Mouse (Mus musculus) layer of hippocampus, adult 8-10 months (tissue): Measurements from ENCODE around the gene B2m. TPM values are rescaled to one million over a fixed set of nuclear protein-coding genes. Genes with fewer than 3 reads are reported as not detected.

Source experiments
- DNase-seq, 2 experiments: peaks; one replicate each; pipeline ENCODE4 v3.0.0; 2022; ENCODE audit warnings: low spot score in 2 of 2
- total RNA-seq, 4 experiments: library from RNA; stranded (reverse); gene quantifications; 2 replicates each; pipeline ENCODE4 v1.2.4; 2022

The B2m gene
- total RNA-seq, 4 experiments from 2014 or later, result 103 to 516 (median 252) TPM

- no peak for DNase-seq
Observed at GRCm38 (mm10) chr2:122149716-122150115, 2.2 kb downstream of the B2m start.

- DNase-seq, result no peak
Observed at GRCm38 (mm10) chr2:122151221-122151620, 3.7 kb downstream of the B2m start.

DNA sequence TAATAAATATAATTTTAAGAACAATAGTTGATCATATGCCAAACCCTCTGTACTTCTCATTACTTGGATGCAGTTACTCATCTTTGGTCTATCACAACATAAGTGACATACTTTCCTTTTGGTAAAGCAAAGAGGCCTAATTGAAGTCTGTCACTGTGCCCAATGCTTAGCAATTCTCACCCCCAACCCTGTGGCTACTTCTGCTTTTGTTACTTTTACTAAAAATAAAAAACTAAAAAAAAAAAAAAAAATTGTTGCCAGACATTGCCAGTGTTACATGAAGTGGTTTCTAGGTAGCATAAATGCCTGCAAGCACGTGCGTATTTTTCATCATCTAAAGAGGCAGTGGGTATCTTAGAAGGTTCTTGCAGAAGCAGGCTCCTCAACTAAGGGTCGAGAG lies 5.4 kb downstream of the B2m start:
- no peak for DNase-seq

DNA sequence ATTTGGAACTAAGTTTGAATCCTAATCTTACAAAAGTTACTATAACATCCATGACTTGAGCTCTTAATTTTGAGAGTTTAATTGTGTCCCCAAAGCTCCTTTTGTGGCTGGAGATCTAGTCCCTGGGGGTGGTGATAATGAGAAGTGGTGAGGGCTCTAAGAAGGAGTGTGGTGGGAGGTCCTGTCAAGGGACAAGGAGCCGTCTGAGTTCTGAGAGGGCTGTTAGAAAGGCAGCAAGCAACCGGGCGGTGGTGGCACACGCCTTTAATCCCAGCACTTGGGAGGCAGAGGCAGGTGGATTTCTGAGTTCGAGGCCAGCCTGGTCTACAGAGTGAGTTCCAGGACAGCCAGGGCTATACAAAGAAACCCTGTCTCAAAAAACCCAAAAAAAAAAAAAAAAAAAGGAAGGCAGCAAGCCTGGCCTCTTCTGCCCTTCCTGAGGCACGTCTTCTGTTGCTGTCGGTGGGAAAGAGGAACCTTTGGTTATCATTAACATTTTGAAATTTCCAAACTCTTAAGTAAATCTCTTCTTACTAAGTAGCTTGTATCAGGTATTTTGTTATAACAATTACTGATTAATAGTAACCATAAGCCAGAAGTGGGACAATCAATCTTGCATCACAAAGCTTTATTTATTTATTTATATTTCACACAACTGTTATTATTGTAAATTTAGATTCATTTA lies 6.3 kb downstream of the B2m start:
- no peak for DNase-seq

DNA sequence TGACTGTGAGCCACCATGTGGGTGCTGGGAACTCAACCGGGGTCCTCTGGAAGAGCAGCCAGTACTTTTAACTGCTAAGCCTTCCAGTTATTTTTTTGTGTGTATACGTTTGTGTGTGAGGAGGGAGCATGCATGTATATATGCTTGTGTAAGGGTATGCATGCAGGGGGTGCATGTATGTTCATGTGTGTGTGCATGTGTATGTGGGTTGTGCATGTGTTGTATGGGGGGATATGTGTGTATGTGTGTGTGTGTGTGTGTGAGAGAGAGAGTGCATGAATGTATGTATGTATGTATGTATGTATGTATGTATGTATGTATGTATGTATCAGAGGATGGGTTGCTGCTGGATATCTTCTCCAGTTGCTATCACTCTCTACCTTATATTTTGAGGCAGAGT lies 7.0 kb downstream of the B2m start:
- no peak for DNase-seq

GRCm38 (mm10) chr2:122155292-122155691 lies 7.8 kb downstream of the B2m start:
- no peak for DNase-seq

- no peak for DNase-seq
Observed at GRCm38 (mm10) chr2:122156051-122156700, 8.7 kb downstream of the B2m start.

- no peak for DNase-seq
Observed at GRCm38 (mm10) chr2:122157561-122157960, 10.1 kb downstream of the B2m start.

- no peak for DNase-seq
Observed at GRCm38 (mm10) chr2:122158362-122158802, 10.9 kb downstream of the B2m start.

DNA sequence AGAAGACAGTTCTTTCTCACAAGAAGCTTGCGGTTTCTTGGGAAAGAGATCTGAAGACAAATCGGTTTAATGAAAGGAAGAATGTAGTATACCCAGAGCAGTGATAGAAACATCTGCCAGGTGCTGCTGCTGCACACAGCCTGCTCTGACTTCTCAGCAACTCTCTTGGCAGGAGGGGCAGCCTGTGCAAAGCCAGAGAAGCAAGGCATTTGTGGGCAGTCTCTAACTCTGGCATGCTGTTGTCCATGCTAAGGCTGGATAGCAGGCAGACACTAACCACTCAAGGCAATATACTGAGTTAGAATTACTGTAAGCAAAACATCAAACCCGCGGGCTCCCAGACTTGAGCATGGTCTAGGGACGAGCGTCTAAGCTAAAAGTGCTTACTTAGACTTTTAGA lies 12.2 kb downstream of the B2m start:
- no peak for DNase-seq

DNA sequence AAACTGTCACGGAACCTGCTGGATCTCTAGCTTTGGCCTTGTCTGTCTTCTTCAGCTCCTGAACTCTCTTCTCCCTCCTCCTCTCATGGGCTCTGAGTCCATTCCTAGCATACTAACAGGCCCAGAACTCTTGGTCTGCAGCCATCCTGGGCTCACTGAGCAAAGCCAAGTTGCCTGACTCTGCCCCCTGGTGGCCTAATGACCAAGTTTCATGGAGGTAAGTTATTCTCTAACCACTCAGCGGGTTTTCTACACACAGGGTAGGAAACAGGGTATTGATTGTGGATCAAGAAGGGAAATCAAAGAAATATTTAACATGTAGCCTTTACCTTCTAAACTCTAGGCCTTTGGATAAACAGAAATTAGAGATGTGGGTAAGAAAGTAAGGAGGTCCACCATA lies 13.2 kb downstream of the B2m start, which contains the start of gene Trim69:
Gene Trim69 (plus strand): TSS at position 21 of the 400 bp plus-strand sequence.
- peak; percentile 61 to 80 for DNase-seq

GRCm38 (mm10) chr2:122161542-122161941 lies 14.1 kb downstream of the B2m start:
- DNase-seq, result no peak

GRCm38 (mm10) chr2:122162529-122162928 lies 15.0 kb downstream of the B2m start:
- no peak for DNase-seq

DNA sequence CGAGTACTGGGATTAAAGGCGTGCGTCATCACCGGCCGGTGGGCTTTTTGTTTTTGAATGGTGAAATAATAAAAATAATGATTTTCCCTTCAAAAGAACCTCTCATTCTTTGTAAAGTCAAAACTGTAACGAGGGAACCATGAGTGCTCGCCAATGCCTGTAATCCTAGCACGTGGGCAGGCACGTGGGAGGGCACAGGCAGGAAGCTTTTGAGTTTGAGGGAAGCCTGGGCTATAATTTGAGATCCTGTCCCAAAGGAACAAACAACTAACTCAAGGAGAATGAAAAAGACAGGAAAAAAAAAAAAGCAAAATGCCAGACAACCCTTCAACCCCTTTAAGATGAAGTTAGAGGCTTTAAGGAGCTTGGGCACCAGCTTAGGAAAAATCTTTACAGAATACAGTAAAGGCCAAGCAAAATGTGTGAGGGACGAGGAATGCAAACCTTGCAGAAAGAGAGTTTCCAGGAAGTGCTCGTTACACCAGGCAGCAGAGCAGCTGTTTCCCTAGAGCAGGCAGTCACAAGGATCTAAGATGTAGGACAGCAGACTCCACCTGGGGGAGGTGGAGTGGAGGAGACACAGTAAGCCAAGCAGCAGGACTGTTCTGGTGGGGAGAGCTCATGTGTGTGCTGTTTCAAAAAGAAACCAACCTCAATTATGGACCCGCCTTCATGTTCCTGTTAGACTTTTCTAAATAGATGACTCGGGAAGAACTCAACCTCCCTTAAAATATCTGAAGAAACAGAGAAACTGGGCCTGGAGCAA lies 16.1 kb downstream of the B2m start:
- no peak for DNase-seq

DNA sequence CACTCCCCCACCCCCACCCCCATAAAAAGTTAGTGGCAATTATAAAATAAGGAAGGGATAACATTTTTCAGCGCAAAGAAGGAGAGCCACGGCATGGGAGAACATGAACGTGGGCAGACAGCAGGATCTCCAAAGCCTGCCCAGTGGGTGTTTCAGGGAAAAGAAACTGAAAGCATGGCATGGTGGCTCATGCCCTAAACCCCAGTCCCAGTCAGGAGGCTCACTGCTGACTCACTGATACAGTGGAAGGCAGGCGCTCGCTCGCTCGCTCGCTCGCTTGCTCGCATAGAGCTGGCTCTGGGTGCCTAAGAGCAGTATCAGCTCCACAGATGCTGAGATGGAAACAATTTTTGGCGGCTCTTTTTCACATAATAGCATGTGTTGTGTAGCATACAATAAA lies 16.8 kb downstream of the B2m start:
- DNase-seq, result no peak

GRCm38 (mm10) chr2:122171292-122171691 lies 23.8 kb downstream of the B2m start:
- no peak for DNase-seq

- DNase-seq, result no peak
Observed at GRCm38 (mm10) chr2:122172188-122172587, 24.7 kb downstream of the B2m start.

DNA sequence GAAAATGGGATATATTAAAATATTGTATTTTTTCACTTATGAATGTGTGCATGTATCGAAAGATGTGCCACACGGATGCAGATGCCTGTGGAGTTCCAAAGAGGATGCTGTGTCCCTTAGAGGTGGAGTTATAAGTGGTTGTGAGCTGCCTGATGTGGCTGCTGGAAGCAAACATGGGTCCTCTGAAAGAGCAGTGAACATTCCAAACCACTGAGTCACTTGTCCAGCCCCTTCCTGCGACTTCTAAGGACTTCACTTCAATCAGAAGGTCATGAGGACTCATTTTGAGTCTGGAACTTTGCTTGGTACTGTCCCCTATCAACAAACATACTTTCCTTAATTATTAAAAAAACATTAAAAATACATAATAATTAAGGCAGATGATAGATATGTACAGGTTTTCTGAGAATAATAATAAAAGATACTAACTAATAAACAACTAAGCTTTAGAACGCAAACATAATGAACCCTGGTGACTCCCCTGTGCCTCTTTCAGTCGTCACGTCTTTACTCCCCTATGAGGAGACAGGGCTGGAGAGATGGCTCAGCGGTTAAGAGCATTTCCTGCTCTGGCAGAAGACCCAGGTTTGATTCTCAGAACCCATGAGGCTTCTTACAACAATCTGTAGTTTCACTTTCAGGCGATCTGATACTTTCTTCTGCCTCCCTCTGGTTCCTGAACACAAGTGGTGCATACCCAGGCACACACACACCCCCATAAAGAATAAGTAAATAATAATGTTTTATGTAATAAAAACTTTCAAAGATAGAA lies 32.8 kb downstream of the B2m start:
- DNase-seq, result no peak

DNA sequence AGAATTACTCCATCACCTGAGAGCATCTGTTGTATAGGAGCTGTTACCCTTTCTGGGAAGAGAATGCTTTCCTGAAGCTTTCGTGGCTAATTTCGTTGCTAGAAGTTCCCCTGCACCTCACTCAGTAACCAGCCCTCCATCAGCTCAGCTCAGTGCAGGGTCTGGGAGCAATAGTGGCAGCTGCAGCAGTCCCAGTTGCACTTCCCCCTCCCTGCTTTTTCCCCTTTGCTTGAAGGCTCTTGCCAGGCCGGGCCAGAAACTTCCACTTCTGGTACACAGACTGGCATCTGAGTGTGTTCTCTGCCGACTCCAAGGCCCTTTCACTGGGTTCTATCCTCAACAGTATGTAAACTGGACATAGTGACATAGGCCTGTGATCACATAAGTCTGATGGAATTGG lies 37.6 kb downstream of the B2m start:
- DNase-seq, result no peak

GRCm38 (mm10) chr2:122186106-122186505 lies 38.6 kb downstream of the B2m start, which contains the start of the genes Patl2 and Terb2:
Patl2 (minus strand) TSS chr2:122186189.
Terb2 (plus strand) TSS chr2:122186272.
- no peak for DNase-seq

- no peak for DNase-seq
Observed at GRCm38 (mm10) chr2:122186751-122187150, 39.3 kb downstream of the B2m start.
